Mouse (Mus musculus) midbrain, embryonic 13.5 days (tissue): Measurements from ENCODE around the gene Samd8. TPM values are rescaled to one million over a fixed set of nuclear protein-coding genes. Genes with fewer than 3 reads are reported as not detected.
A peak's percentile ranks its signal among the peaks of the same experiment; 100 is the strongest.

Experiments used
- ATAC-seq: fragments of 200-750 bp; cut with Nextera tagmentation; 2 replicates; pipeline ENCODE4 v1.8.0; 2017; ENCODE audit warnings: mild to moderate bottlenecking, moderate TSS enrichment, moderate library complexity
- H3K27ac ChIP-seq: fragments of 300-500 bp; sonication (generic); 2 replicates; pipeline ENCODE4 v1.5.1; 2015; ENCODE audit warnings: inconsistent platforms, mild to moderate bottlenecking, moderate library complexity
- H3K27me3 ChIP-seq: fragments of 300-500 bp; sonication (generic); 2 replicates; pipeline ENCODE4 v1.6.1; 2015; ENCODE audit warnings: mild to moderate bottlenecking, inconsistent platforms
- H3K36me3 ChIP-seq: fragments of 300-500 bp; sonication (generic); 2 replicates; pipeline ENCODE4 v1.6.1; 2015; ENCODE audit warnings: mild to moderate bottlenecking, inconsistent platforms
- H3K4me1 ChIP-seq: fragments of 300-500 bp; sonication (generic); replicated peaks from 2 replicates; pipeline ENCODE4 v1.6.1; 2015; ENCODE audit warnings: inconsistent platforms
- H3K4me2 ChIP-seq: fragments of 300-500 bp; sonication (generic); replicated peaks from 2 replicates; pipeline ENCODE4 v1.6.1; 2015; ENCODE audit warnings: moderate library complexity, mild to moderate bottlenecking, inconsistent platforms
- H3K4me3 ChIP-seq: fragments of 300-500 bp; sonication (generic); replicated peaks from 2 replicates; pipeline ENCODE4 v1.5.1; 2015; ENCODE audit warnings: mild to moderate bottlenecking, inconsistent platforms
- H3K9ac ChIP-seq: fragments of 300-500 bp; sonication (generic); replicated peaks from 2 replicates; pipeline ENCODE4 v1.6.1; 2015; ENCODE audit warnings: mild to moderate bottlenecking, inconsistent platforms
- H3K9me3 ChIP-seq: fragments of 300-500 bp; sonication (generic); 2 replicates; pipeline ENCODE4 v1.6.1; 2016; ENCODE audit warnings: mild to moderate bottlenecking, inconsistent platforms
- WGBS: fragments of 180-500 bp; shearing (Covaris S2); methylation state at CpG from one replicate; pipeline ENCODE4 v1.1.7; 2015; 5-methylcytosine and 5-hydroxymethylcytosine counted together
- polyA plus RNA-seq: library from polyadenylated mRNA; unstranded; fragments of >200 nt; fragmentation: Nextera tagmentation; extraction: Ambion mirVana; gene quantifications from 2 replicates; pipeline ENCODE4 v1.2.1, GENCODE M21; 2015

Gene Samd8
- 17.2 and 19.2 TPM in 2 replicates for polyA plus RNA-seq

DNA sequence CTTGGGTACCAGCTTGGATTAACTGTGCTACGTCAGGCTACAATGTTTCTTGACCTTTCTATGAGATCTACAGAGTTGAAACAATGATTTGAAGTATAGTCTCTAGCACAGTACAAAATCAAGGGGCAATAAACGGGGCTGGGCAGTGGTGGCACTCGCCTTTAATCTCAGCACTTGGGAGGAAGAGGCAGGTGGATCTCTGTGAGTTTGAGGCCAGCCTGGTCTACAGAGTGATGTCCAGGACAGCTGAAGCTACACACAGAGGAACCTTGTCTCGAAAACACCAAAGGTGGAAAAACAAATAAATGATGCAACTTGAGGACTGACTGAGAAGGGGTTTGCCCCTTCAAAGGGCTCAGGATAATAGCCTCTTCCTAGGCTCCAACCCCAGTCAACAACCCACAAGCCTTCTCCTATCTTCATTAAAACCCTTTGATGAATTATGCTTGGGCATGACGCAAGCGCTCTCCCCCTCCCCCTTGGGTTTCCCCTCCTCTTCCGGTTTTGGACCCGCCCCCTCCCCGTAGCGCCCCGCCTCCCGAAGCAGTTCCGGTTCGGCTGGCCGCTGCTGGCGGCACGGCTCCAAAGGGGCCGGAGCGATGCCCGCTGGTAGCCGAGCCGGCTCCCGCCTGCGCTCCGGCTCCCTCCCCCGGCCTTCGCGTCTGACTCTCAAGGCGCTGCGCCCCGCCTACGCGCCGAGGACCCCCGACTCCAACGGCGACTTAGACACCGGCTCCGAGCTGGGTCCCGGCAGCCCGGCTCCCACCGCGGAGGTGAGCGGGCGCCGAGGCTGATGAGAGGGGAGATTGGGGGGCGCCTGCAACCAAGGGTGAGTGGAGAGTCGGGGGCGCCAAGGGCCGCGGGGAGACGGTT lies at the start of gene Samd8:
Gene Samd8, plus strand, starts transcription at position 524 of the 873 bp plus-strand sequence.
- H3K4me2 ChIP-seq: peak within 1 kb of the TSS; percentile 72
- WGBS: 7% methylated on average over 52 of the region's 52 CpGs
- H3K4me3 ChIP-seq: peak within 1 kb of the TSS; percentile 90
- peak; percentile 88 for ATAC-seq
- H3K4me1 ChIP-seq: peaks cover 19% of the 10 kb centered on the region
- peak within 1 kb of the TSS; percentile 92 for H3K27ac ChIP-seq
- H3K27me3 ChIP-seq: no peaks in the 10 kb centered on the region
- H3K9ac ChIP-seq: peak within 1 kb of the TSS; percentile 92
- H3K9me3 ChIP-seq: no peaks in the 10 kb centered on the region
- no peaks in the 10 kb centered on the region for H3K36me3 ChIP-seq

DNA sequence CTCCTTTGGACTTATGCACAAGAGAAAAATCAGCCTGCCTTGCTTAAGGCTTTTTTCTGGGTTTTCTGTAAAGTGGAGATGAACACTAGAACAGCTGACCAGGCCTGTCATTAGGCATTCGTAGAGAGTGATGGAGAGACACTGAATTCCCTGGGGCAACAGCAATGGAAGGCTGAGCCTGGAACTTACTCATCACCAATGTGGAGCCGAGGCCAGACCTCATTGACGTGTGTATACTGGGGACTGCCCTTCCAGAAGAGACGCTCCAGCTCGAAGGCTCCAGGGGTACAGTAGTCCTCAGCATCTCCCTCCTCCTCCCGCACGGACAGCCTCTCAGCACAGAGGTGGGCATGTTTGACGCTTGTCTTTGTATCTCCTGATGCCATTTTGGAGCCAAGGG lies 47.6 kb upstream of the Samd8 start:
- no peaks in the 10 kb centered on the region for H3K36me3 ChIP-seq
- no peak overlapping the region for H3K4me2 ChIP-seq
- no peak for ATAC-seq
- no peaks in the 10 kb centered on the region for H3K9me3 ChIP-seq
- WGBS: 81% methylated on average over 8 of the region's 8 CpGs
- H3K9ac ChIP-seq: no peak overlapping the region
- H3K4me1 ChIP-seq: 0 out of 2 replicates have a peak, but pooled peaks cover 8% of the 10 kb centered on the region
- H3K27me3 ChIP-seq: no peaks in the 10 kb centered on the region
- H3K4me3 ChIP-seq: no peak overlapping the region
- H3K27ac ChIP-seq: no peak overlapping the region

GRCm38 (mm10) chr14:21703255-21703654 lies 47.1 kb upstream of the Samd8 start:
- no peak for ATAC-seq
- H3K4me3 ChIP-seq: no peak overlapping the region
- 85% methylated on average over 5 of the region's 5 CpGs for WGBS
- H3K36me3 ChIP-seq: no peaks in the 10 kb centered on the region
- H3K27ac ChIP-seq: no peak overlapping the region
- 0 out of 2 replicates have a peak, but pooled peaks cover 8% of the 10 kb centered on the region for H3K4me1 ChIP-seq
- H3K9me3 ChIP-seq: no peaks in the 10 kb centered on the region
- H3K9ac ChIP-seq: no peak overlapping the region
- no peak overlapping the region for H3K4me2 ChIP-seq
- H3K27me3 ChIP-seq: no peaks in the 10 kb centered on the region

DNA sequence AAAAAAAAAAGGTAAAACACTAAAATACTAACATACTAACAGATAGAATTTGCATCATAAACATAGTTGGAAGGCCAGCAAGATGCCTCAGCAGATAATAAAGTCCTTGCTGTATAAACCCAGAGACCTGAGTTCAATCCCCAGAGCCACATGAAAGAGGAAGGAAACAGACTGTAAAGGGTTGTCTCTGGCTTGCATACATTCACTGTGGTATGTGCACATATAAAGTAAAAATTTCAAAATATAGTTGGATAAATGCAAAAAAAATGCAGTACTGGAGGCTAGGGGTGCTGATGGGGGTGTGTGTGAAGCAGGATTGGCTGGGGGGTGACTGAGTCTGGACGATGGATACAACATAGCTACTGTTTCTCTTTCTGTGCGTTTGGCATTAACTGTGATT lies 44.9 kb upstream of the Samd8 start:
- 94% methylated on average over 2 of the region's 2 CpGs for WGBS
- H3K4me1 ChIP-seq: 0 out of 2 replicates have a peak, but pooled peaks cover 8% of the 10 kb centered on the region
- no peak for ATAC-seq
- no peak overlapping the region for H3K4me3 ChIP-seq
- no peaks in the 10 kb centered on the region for H3K9me3 ChIP-seq
- H3K36me3 ChIP-seq: no peaks in the 10 kb centered on the region
- no peak overlapping the region for H3K27ac ChIP-seq
- H3K9ac ChIP-seq: no peak overlapping the region
- no peaks in the 10 kb centered on the region for H3K27me3 ChIP-seq
- no peak overlapping the region for H3K4me2 ChIP-seq

GRCm38 (mm10) chr14:21706759-21707571 lies 43.4 kb upstream of the Samd8 start:
- no peak overlapping the region for H3K4me2 ChIP-seq
- H3K27me3 ChIP-seq: no peaks in the 10 kb centered on the region
- 53% methylated on average over 12 of the region's 12 CpGs for WGBS
- no peak overlapping the region for H3K4me3 ChIP-seq
- peak overlapping the region; percentile 45 for H3K27ac ChIP-seq
- H3K36me3 ChIP-seq: no peaks in the 10 kb centered on the region
- H3K9me3 ChIP-seq: no peaks in the 10 kb centered on the region
- 0 out of 2 replicates have a peak, but pooled peaks cover 8% of the 10 kb centered on the region for H3K4me1 ChIP-seq
- H3K9ac ChIP-seq: no peak overlapping the region
- ATAC-seq: peak; percentile 24; the same call in 1 of the 2 replicates

DNA sequence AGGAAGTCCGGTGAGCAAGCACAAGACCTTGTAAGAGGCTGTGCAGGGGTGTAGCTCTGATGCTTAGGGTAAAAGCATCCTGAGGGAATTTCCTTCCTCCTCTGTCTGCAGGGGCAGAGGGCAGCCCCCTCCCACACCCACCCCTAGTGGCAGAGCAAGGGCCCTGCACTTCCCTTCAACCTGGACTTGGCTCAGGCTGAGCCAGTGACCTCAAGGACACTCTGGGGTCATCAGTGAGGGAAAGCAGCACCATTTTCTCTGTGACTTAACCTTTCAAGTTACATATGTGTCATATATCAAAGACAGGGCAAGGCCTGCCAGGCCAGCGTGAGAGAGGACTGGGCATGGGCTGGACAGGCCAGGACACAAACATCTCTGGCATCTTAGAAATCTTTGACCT lies 40.8 kb upstream of the Samd8 start:
- 47% methylated on average over 2 of the region's 2 CpGs for WGBS
- H3K4me1 ChIP-seq: 0 out of 2 replicates have a peak, but pooled peaks cover 8% of the 10 kb centered on the region
- no peaks in the 10 kb centered on the region for H3K27me3 ChIP-seq
- no peak overlapping the region for H3K4me3 ChIP-seq
- no peak overlapping the region for H3K4me2 ChIP-seq
- no peak overlapping the region for H3K27ac ChIP-seq
- H3K9me3 ChIP-seq: no peaks in the 10 kb centered on the region
- H3K36me3 ChIP-seq: no peaks in the 10 kb centered on the region
- H3K9ac ChIP-seq: no peak overlapping the region
- no peak for ATAC-seq

GRCm38 (mm10) chr14:21711231-21711630 lies 39.1 kb upstream of the Samd8 start:
- no peaks in the 10 kb centered on the region for H3K27me3 ChIP-seq
- ATAC-seq: no peak
- H3K27ac ChIP-seq: no peak overlapping the region
- no peak overlapping the region for H3K9ac ChIP-seq
- 86% methylated on average over 2 of the region's 2 CpGs for WGBS
- no peak overlapping the region for H3K4me2 ChIP-seq
- H3K4me3 ChIP-seq: no peak overlapping the region
- 0 out of 2 replicates have a peak, but pooled peaks cover 8% of the 10 kb centered on the region for H3K4me1 ChIP-seq
- H3K36me3 ChIP-seq: no peaks in the 10 kb centered on the region
- no peaks in the 10 kb centered on the region for H3K9me3 ChIP-seq

GRCm38 (mm10) chr14:21714486-21714885 lies 35.8 kb upstream of the Samd8 start, which contains the start of gene Dupd1:
TSS of gene Dupd1 (minus strand) at chr14:21714576.
- H3K27ac ChIP-seq: no peak within 1 kb of the TSS
- no peaks in the 10 kb centered on the region for H3K27me3 ChIP-seq
- no peak within 1 kb of the TSS for H3K9ac ChIP-seq
- no peak within 1 kb of the TSS for H3K4me2 ChIP-seq
- H3K36me3 ChIP-seq: no peaks in the 10 kb centered on the region
- no peak within 1 kb of the TSS for H3K4me3 ChIP-seq
- 81% methylated on average over 5 of the region's 5 CpGs for WGBS
- no peaks in the 10 kb centered on the region for H3K9me3 ChIP-seq
- no peak for ATAC-seq
- peaks cover 2% of the 10 kb centered on the region for H3K4me1 ChIP-seq

DNA sequence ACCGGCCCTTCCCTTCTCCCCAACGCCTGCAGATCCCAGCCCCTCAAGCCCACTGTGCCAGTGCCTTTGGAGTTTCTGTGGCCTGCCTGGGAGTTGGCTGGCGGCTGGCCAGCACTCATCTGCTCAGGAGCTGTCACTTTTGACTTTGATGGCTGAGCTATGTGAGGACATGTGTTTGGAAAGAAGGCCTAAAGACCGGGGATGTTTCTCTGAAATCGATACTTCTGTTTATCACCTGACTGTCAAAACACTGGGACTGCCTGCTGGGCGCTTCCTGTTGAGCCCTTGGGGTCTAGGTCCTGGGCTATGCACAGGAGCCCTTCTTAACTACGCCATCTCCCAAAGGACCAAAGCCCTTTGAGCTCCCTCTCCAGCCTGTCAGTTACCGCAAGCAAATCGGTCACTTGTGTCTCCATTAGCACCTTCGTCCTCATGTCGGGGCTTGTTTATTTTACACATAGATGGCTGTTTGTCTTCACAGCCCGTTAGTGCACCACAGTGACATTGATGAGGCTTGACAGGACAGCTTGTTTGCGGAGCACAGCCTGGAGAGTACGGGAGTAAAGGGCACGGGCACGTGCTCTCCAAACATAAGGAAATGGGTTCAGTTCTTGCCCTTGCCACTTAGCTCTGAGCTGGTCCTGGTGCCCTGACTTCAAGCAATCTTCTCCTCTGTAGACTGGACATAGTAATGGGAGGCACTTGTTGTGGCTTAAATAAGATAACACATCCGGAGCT lies 30.5 kb upstream of the Samd8 start:
- Histone ChIP-seq H3K4me2 (no peak overlapping the region), H3K4me1 (peaks cover 14% of the 10 kb centered on the region), H3K4me3 (no peak overlapping the region), H3K36me3 (no peaks in the 10 kb centered on the region), H3K9me3 (peaks cover 8% of the 10 kb centered on the region; the same call in 1 of the 2 replicates), H3K27ac (no peak overlapping the region), H3K9ac (no peak overlapping the region), H3K27me3 (peaks cover 14% of the 10 kb centered on the region)
- no peak for ATAC-seq
- WGBS: 54% methylated on average over 17 of the region's 17 CpGs

DNA sequence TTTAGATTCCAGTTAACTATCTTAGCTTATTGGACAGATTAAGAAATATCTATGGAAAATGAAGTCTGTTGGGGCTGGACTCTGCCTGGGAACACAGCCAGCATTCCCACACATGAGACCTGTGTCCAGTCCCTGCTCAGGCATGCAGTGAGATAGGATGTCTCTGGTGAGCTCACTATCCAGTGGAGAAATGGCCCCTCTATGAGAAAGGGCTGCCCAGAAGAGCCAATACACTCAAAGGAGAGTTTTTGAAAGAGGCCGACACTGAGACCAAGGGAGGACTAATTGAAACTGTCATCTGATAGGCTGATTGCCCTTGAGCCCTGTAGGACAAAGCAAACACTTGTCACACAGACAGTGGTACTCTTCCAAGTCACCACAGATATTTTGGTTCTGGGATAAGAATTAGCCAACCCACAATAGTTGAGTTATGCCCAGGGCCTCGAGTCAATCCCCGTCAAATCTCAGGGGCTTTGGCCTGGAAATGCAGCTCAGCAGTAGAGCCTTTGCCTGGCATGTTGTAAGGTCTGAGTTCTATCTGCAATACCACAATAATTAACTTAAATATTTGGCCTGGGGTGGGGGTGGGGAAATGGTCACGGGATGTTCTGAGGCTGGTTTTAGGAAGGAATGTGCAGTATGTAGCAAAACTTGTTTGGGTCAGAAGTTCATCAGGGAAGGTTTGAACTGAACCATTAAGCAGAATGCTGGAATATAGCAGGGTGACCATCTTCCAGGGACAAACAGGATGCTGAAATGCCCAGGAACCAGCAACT lies 29.7 kb upstream of the Samd8 start:
- Histone ChIP-seq H3K4me3 (no peak overlapping the region), H3K4me1 (peaks cover 14% of the 10 kb centered on the region), H3K27ac (no peak overlapping the region), H3K27me3 (peaks cover 22% of the 10 kb centered on the region), H3K9me3 (peaks cover 8% of the 10 kb centered on the region; the same call in 1 of the 2 replicates), H3K36me3 (no peaks in the 10 kb centered on the region), H3K9ac (no peak overlapping the region), H3K4me2 (no peak overlapping the region)
- no peak for ATAC-seq
- WGBS: 83% methylated on average over 4 of the region's 4 CpGs
